Mouse (Mus musculus) frontal cortex, adult 2 months (tissue): ENCODE results near the gene Zdhhc23. TPM values are rescaled to one million over a fixed set of nuclear protein-coding genes. Genes with fewer than 3 reads are reported as not detected.

Experiments used
- DNase-seq, 2 experiments: peaks; one replicate each; pipeline ENCODE4 v3.0.0; 2022; ENCODE audit warnings: low spot score in 1 of 2; ENCODE audit errors: extremely low spot score in 1 of 2
- polyA plus RNA-seq: library from polyadenylated mRNA; depleted of rRNA; stranded (reverse); fragments of >200 nt; gene quantifications from 2 replicates; pipeline ENCODE4 v1.2.3, GENCODE M21; 2012

The Zdhhc23 gene
- polyA plus RNA-seq, 1 experiment, result 13.2 TPM

DNA sequence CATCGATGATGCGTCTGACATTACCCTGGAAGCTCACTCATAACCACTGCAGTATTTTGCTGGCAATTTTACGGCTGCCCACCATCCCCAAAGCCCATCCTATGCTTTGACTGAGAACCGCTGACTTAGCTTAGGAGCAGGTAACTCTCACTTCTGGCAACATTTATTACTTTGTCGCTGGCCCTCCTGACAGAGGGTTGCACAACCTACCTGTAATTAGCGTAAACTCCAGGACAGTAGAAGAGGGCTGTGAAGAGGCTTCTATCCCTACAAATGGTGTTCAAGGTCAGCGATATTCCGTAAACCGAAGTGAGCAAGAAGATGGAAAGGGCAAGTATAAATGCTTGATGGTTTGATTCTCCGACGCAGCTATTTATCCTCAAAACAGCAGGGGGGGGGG is 8.4 kb downstream of the Zdhhc23 start:
- no peak for DNase-seq

DNA sequence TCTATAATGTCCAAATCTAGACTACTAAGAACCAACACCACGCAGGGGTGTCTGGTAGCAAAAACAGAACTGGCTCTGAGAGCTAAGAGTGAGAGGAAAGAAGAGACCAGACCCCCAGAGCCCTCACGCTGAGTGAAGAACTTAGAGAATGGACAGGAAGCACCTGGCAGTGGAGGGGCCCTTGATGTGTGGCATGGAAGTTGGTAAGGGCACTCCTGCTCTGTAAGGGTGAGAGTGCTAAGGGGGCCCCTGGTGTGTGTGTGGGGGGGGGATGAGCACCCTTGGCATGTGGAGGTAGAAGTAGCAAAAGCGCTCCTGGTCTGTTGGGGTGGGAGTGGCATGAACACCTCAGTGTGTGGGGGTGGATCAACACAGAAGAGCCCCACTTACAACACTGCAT is 9.2 kb downstream of the Zdhhc23 start:
- DNase-seq, result no peak

DNA sequence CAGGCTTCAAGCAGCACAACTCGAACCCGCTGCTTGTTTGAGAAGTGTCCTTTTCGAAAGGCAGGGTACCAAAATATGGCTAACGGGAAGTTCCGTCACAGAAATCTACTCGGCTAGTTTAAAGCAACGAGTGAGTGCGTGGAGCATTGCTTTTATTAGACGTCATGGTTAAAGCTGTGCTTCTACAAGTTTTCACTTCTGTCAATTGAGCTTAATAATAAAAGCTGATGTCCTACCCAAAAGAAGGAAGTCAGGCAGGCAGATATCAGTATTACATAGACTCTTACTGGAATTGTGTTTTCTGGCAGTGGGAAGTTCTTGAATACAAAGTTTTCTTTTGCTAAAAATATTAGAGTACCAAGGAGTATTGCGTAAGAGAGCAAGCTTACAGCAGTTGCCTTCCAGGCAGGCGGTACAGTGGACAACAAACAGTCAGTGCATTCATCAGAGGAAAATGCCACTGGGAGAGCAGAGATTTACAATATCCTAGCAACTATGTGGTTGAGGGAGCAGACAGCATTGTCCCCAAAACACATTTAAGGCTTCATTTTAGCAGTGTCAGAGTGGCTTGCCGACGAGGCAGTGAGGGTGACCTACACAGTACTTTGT is 13.7 kb downstream of the Zdhhc23 start:
- DNase-seq, result no peak

DNA sequence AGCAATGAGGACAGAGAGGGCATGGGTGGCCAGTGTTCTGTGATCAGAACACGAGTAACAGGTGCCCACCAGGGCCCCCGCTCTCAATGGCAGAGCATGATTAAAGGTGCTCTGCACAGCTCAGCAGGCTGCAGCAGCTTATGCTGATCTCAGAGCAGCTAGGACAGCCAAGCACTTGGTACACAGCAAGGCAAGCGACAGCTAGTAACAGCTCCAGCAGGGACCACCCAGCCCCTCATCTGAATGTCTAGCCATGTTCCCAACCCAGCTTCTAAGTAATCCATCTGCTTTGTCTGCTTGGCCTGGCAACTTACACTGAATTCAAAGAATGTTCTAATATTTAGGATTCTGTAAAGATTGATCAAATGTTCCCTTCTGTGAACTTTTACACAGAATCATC is 15.8 kb downstream of the Zdhhc23 start:
- no peak for DNase-seq

DNA sequence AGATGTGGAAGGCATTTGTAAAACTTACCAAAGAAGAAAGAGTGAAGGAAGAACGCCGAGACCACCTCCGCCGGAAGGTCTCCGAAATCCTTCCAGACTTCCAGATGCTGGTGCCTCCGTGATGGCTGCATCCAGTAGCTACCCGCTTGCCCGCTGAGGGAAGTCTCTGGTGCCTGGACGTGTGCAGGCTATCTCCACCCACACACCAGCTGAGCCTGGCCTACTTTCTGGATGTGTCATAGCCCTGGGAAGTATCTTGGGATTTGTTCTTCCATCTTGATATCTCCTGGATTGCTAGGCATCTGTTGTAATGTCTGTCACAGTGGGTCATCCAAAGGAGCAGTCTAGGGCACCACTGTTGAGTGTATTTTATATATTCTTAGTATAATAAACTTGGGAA is 16.3 kb downstream of the Zdhhc23 start:
- DNase-seq, result peak in 1 of 2 experiments; percentile 69

DNA sequence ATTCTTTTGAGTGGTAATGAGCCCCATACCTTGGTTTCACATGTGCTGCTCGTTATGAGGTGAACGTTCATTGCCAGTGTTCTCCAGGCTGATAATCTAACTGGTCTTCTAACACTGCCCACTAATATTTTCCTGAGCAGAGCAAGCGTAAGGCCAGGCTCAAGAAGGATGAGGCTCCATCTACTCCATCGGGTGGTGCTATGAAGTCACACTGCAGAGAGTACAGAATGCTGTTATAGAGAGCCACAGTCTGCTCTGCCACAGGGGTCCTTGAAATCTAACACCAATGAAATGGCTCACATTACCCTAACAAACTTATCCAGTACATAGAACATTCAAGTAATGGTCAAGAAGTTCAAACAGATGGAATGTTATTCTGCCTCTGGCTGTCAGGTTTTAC is 21.6 kb downstream of the Zdhhc23 start:
- DNase-seq, result no peak

DNA sequence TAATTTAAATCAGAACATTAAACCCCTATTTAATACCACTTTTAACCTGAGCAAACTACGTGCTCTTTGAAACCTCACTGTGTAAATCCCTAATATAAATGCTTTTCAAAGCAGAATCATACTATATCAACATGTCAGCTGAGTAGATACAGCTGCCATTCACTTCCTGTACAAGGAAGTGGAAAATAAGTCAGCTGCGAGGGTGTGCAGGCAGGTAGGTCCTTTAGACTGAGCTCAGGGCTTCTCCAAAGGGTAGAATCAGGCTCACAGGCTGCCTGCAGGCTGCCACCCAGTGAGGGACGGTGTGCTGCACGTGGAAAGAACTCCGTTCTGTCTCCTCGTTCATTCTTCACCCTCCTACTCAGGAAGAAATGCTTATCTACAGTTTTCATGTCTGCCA is 24.7 kb downstream of the Zdhhc23 start:
- no peak for DNase-seq

DNA sequence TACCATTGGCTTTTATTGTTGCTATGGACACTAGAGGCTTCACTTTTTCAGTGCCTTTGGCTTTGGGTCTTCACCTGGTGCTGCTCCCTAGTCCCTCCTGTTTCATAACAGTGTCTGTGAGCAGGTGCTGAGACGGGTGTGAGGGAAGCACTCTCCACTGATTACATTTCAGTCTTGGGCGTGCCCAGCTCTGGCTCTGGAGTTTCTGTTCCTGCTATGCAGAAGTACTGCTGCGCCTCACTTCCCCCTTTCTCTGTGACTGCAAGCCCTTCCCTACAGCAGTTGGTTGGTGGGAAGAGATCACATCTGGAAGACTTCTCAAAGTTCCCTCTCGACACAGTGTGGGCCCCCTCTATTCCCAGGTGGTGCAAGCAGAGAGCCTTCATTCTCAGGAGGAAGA is 28.0 kb downstream of the Zdhhc23 start:
- DNase-seq, result no peak

DNA sequence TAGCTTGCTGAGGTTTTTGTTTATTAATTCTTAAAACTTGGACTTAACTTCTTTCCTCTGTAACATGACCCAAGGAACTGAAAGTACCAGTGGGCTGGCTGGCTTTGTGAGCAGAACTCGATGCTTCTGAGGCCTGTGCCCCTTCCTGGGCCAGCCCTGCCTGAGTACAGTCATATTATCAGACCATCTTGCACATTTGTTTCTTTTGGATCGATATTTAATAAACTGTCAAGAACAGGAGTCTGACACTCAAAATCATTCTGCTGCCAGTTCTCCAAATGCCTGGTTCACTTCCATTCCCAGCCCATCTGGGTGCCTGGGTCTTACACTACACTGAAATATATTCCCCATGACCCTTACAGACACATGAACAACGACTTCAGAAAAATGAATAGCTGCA is 33.7 kb downstream of the Zdhhc23 start:
- no peak for DNase-seq

DNA sequence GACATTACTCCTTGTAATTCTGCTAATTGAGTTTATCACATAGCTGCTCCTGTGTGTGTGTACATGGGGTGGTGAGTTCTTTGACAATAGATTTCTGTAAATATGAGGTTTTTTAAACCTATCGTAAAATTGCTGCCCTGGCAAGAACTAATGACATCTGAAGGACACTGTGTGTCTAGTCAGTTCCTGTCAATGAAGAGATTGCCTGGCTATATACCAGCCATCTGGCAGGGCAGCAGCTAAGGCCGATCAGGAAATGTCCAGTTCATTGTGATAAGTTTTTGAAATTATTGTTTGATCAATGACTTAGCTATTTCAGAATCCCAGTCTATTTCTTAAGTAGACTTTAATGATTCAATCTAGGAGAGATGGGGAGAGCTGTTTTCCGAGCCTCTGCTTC is 34.2 kb downstream of the Zdhhc23 start:
- no peak for DNase-seq

DNA sequence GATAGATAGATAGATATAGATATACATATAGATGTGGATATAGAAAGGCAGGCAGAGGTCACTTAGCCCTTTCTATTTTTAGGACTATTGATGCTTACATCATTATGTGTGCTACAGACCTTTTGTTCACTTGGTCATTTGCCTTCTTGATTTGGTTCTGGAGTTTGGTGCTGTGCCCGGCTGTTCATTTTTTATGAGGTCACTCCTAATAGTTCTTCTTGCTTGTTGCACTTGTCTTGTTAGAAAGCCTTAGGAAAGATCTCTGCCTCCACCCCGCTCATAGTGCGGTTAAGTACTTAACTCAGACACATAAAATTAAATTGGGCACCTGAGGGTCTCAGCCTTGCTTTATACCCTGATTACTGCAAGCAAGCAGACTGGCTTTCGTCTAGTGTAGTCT is 38.7 kb downstream of the Zdhhc23 start:
- no peak for DNase-seq

DNA sequence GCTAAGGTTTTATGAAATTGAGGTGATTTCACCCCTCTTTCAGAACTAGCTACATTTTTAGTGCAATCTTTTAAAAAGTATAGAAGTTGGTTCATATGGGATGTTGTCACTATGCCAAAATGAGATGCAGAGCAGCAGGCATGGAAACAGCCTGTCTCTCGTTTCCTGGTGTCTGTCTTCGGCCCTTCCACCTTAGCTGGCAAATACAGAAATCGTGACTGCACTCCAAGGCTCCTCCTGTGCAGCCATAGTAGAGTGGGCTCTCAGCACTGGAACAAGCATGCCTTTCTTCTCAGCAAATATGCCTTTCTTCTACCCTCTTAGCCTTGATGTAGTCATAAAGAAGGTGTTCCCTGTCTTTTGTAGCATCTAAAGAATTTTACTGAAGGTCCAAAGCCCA is 43.7 kb downstream of the Zdhhc23 start:
- peak in 1 of 2 experiments; percentile 27 for DNase-seq

DNA sequence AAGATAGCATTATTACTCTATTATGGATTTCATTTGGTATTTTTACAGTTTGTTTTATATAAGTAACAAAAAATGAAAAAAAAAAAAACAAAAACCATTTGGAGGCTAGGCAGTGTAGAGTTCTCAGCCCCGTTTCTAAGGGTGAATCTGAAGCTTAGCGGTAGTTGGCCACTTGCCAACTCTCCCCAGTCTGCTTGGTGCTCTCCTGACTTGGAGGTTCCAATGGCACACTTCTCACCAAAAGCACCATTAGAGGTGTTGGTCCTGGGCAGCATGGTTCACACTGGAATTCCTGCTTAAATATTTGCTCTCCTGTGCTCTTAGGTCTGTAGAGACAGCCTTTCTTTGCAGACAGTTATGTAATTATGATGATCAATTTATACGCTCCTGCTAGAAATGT is 44.2 kb downstream of the Zdhhc23 start:
- DNase-seq, result no peak

DNA sequence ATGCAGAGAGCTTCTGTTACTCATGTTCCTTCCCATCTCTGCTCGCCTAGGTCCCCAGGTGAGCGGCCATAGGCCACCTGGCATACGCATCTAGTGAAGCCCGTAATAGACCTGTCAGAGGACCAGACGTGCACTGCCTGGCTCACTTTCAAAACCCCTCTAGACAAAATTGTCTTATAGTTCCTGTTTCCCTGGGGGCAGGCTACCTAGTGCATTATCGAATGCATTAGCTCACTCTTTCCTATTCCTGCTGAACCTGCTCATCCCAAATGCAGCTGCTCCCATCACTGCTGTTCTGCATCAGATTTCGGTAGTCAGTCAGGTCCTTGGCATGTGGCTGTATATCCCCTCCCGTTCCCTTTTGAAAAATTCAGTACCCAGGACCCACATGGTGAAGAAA is 44.7 kb downstream of the Zdhhc23 start:
- no peak for DNase-seq

DNA sequence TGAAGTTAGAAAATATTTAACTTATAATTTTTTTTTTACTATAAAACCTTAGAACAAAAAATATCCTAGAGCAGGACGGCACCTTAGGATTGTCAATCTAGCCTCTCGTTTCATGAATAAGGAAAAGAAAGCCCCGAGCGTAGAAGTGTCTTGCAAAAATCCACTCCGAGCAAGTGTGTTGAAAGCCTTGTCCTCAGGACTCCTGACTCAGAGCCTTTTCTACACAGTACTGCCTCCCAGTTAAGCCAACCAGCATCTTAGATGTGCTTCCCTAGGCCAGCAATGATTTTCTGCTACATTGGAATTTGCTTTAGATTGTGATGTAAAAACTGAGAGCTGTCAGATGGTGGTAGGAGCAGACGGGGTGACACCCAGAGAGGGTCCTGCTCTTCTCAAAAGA is 46.5 kb downstream of the Zdhhc23 start:
- DNase-seq, result no peak

DNA sequence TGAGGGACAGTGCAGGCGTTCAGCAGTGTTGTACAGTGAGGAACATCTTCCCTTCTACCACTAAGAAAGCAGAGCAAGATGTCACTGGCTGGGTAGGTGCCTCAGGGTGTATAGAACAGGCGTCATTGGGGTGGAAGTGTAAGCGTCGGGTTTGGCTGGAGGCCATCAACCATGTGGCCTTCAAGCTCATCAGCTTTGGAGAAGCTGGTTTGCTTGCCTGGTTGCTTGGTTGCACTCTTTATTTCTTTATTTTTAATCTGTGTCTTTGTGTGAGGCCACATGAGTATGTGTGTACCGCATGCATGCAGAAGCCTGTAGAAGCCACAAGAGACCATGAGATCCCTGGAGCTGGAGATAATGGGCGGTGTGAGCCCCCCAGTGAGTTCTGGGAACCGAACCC is 47.3 kb downstream of the Zdhhc23 start:
- DNase-seq, result no peak

DNA sequence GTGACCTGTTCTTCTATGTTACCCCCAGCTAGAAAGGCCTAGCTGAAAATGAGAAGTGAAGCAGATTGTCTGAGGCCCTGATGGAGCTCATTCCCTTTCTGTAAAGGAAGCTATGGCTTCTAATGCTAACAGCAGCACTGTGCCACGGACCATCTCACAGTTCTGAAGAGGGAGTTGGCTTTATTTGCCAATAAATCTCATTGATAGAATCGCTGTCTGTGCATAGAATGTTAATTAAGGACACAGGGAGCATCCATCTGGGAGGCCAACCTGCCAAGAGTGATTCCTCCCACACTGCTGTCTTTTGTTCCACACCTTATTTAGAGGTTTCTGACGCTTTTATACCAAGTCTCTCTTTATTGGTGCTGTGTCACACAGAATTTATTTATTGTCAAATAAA is 48.1 kb downstream of the Zdhhc23 start:
- DNase-seq, result no peak

DNA sequence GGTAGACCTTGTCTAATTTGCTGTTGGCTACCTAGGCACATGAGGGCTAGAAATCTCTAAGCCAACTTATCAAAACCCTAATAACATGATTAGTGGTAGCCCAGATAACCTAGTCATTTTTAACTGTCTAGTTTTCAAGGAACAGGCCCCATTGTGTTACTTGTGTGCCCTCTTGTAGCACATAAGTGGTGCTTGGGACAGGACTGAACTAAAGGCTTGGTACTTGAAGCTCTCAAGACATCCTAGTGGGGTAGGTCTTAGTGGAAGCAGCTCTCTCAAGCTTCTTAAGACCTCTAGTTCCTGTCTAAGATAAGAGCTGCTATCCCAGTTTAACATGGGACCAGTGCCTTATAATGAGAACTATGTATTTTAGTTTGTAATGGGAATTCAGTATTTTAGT is 49.0 kb downstream of the Zdhhc23 start:
- DNase-seq, result no peak

DNA sequence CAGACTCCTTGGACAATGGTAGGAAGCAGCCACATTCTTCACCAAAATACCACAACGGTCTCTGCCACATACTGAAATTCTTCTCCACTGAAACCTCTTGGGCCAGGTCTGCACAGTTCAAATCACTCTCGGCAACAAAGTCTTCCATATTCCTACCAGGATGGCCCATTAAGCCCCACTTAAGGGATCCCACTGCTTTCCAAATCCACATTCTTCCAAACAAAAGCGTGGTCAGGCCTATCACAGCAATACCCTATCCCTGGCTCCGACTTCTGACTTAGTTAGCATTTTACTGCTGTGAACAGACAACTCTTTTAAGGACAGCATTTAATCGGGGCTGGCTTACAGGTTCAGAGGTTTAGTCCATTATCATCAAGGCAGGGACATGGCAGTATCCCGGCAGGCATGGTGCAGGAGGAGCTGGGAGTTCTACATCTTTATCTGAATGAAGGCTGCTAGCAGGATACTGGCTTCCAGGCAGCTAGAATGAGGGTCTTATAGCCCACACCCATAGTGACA is 53.2 kb downstream of the Zdhhc23 start, which contains the start of gene Qtrt2:
Gene Qtrt2, minus strand, starts transcription at position 469 of the 519 bp plus-strand sequence.
- DNase-seq, result no peak

DNA sequence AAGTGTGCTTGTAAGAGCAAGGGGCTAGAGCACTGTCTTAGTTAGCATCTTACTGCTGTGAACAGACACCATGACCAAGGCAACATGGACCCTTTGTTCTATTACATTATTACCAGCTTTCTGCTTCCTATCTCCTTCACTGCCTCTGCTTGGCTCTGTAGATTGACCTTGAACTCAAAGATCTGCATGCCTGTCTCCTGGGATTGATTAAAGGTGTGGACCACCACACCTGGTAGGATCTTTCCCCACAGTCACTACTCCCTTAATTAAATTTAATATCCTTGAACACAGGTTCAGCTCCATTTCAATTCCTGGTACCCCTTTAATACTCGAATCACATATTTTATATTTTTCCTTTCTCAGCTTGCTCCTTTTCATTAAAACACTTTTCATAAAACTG is 53.7 kb downstream of the Zdhhc23 start:
- no peak for DNase-seq

DNA sequence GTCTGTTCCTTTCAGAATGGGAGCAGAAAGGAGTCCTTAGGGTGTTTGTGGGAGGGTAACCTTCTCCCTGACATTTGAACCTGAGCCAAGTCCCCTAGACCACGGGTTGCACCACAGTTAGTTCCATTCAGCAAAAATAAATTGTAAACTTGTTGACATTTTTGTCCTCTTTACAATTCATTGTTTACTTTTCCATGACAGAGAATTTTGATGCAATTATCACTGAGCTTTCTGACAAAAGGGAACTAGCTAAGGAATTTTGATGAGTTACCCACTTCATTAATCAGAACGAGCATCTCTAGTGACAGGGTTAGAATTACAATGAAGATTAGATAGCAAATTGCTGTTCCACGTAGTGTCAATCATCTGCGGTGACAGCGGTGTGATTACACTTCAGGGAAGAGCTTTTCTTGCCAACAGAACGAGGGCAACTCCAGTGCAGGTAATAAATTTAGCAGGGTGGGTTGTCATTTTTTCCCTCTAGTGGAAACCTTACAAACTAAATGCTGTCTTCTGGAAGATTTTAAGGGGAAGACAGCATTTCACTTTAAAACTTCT is 54.5 kb downstream of the Zdhhc23 start:
- DNase-seq, result no peak

DNA sequence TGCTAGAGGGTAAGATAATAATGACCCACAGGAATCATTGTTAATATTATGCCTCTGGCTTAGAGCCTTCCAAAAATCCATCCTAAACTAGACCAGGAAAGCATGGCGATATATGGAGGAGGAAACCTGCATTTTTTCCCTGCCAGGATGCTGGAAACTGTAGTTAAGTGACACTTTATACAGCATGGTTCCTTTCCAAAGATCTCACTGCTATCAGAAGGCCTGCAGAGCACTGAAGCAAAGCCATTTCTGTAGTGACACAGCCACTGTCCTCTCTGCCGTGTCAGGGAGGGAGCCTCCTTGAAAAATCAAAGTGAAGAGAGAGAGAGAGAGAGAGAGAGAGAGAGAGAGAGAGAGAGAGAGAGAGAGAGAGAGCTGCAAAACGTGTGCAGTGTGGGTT is 57.0 kb downstream of the Zdhhc23 start:
- DNase-seq, result no peak

DNA sequence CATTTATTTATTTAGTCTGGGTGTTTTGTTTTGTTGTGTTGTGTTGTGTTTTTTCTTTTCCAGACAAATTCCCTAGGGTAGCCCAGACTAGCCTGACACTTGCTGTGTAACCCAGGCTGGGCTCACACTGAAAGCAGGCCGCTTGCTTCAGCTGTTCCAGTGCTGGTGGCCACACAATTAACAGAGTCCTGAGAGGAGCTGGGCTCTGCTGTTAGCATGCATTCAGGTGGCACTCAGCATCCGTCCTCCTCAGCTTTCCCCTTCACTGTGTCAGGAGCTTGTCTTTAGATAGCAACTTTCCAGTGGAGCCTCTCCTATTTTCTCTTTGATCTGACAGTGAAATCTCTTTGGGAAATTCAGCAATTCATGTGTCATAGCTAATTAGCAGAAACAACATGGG is 57.6 kb downstream of the Zdhhc23 start:
- no peak for DNase-seq
